In genomic region chr11:46443152-46443551, GRCm38 (mm10) we compare ENCODE assay signal across 20 mouse cellular contexts. TPM values are rescaled to one million over a fixed set of nuclear protein-coding genes. Genes with fewer than 3 reads are reported as not detected.
DNase-seq lines count a peak whose midpoint lies in the region; ATAC-seq and TF ChIP-seq lines count a peak whose summit lies in the region.
"Had no signal": no experiment of that assay in that cellular context is flagged by ENCODE, and none has a peak within 500 bp of the region (broad histone marks: within the 10 kb centered on the region; RNA-seq: fewer than 3 reads in every experiment).

No protein-coding gene starts in this region.

- no peak for ATAC-seq in hindbrain, postnatal 0 days
- ATAC-seq in hindbrain, embryonic 11.5 days (ENCODE audit: low FRiP score), result no peak
- ATAC-seq in midbrain, postnatal 0 days (ENCODE audit: low FRiP score), result no peak
- no peak for ATAC-seq in midbrain, embryonic 11.5 days (ENCODE audit: low FRiP score)
- peak; percentile 35; the same call in 1 of the 2 replicates for ATAC-seq in neutrophil, adult 5-6 weeks (ENCODE audit: extremely low read depth, insufficient number of reproducible peaks, low FRiP score, poor library complexity, severe bottlenecking)
- ATAC-seq in hindbrain, embryonic 16.5 days, result no peak

- H3K4me2 ChIP-seq in hindbrain, postnatal 0 days (ENCODE audit: low read depth, low read length), result no peak overlapping the region
- no peak overlapping the region for H3K4me2 ChIP-seq in hindbrain, embryonic 11.5 days (replicated peaks; ENCODE audit: low read depth, low read length)
- H3K4me2 ChIP-seq in midbrain, postnatal 0 days (ENCODE audit: low read depth, low read length, poor library complexity, severe bottlenecking), result no peak overlapping the region
- H3K4me2 ChIP-seq in midbrain, embryonic 11.5 days, result no peak overlapping the region
- no peak overlapping the region for H3K4me2 ChIP-seq in hindbrain, embryonic 16.5 days (ENCODE audit: low read length)
- H3K4me2 ChIP-seq: heart, embryonic 13.5 days; hindbrain, embryonic 14.5 days; lung, embryonic 15.5 days had no signal

- H3K27me3 ChIP-seq in hindbrain, postnatal 0 days (ENCODE audit: insufficient read depth, low read length), result no peaks in the 10 kb centered on the region
- H3K27me3 ChIP-seq in hindbrain, embryonic 11.5 days (ENCODE audit: control insufficient read depth, insufficient read depth, low read length), result no peaks in the 10 kb centered on the region
- H3K27me3 ChIP-seq in midbrain, postnatal 0 days (ENCODE audit: insufficient read depth, low read length), result no peaks in the 10 kb centered on the region
- H3K27me3 ChIP-seq in midbrain, embryonic 11.5 days (ENCODE audit: control insufficient read depth, insufficient read depth, low read length), result no peaks in the 10 kb centered on the region
- no peaks in the 10 kb centered on the region for H3K27me3 ChIP-seq in embryonic facial prominence, embryonic 10.5 days (replicated peaks; ENCODE audit: low read depth, poor library complexity, severe bottlenecking)
- H3K27me3 ChIP-seq in hindbrain, embryonic 16.5 days (replicated peaks; ENCODE audit: control insufficient read depth, insufficient read depth, low read length), result no peaks in the 10 kb centered on the region
- H3K27me3 ChIP-seq: heart, embryonic 13.5 days; lung, embryonic 15.5 days had no signal

- WGBS in hindbrain, postnatal 0 days, result 93% methylated on average over 1 of the region's 1 CpGs
- 91% methylated on average over 1 of the region's 1 CpGs for WGBS in hindbrain, embryonic 11.5 days
- 98% methylated on average over 1 of the region's 1 CpGs for WGBS in midbrain, postnatal 0 days
- 86% methylated on average over 1 of the region's 1 CpGs for WGBS in midbrain, embryonic 11.5 days
- WGBS in bone marrow, adult 2 months, result 72% methylated on average over 1 of the region's 1 CpGs
- 85% methylated on average over 1 of the region's 1 CpGs for WGBS in embryonic facial prominence, embryonic 10.5 days
- 93% methylated on average over 1 of the region's 1 CpGs for WGBS in hindbrain, embryonic 16.5 days

- H3K27ac ChIP-seq in hindbrain, postnatal 0 days, result no peak overlapping the region
- no peak overlapping the region for H3K27ac ChIP-seq in hindbrain, embryonic 11.5 days (ENCODE audit: low read depth, low read length)
- H3K27ac ChIP-seq in midbrain, postnatal 0 days (ENCODE audit: low read depth, low read length), result no peak overlapping the region
- H3K27ac ChIP-seq in midbrain, embryonic 11.5 days (ENCODE audit: low read depth, low read length), result no peak overlapping the region
- H3K27ac ChIP-seq in bone marrow, adult 2 months (ENCODE audit: control insufficient read depth, insufficient read depth, low read depth, low read length, poor library complexity), result no peak overlapping the region
- no peak overlapping the region for H3K27ac ChIP-seq in embryonic facial prominence, embryonic 10.5 days (replicated peaks)
- H3K27ac ChIP-seq in hindbrain, embryonic 16.5 days (ENCODE audit: low read depth, low read length), result no peak overlapping the region
- H3K27ac ChIP-seq: heart, embryonic 13.5 days; hindbrain, embryonic 14.5 days; lung, embryonic 15.5 days had no signal

- no peak overlapping the region for H3K9ac ChIP-seq in hindbrain, postnatal 0 days (replicated peaks; ENCODE audit: low read length)
- H3K9ac ChIP-seq in hindbrain, embryonic 11.5 days (ENCODE audit: low read depth, low read length), result no peak overlapping the region
- no peak overlapping the region for H3K9ac ChIP-seq in midbrain, postnatal 0 days (replicated peaks; ENCODE audit: low read length, poor library complexity, severe bottlenecking)
- no peak overlapping the region for H3K9ac ChIP-seq in midbrain, embryonic 11.5 days (ENCODE audit: low read length)
- no peak overlapping the region for H3K9ac ChIP-seq in hindbrain, embryonic 16.5 days (ENCODE audit: low read depth, low read length)
- H3K9ac ChIP-seq: heart, embryonic 13.5 days; hindbrain, embryonic 14.5 days; lung, embryonic 15.5 days had no signal

- DNase-seq in hindbrain, postnatal 0 days (ENCODE audit: low spot score), result no peak
- no peak for DNase-seq in hindbrain, embryonic 11.5 days (ENCODE audit: low spot score)
- no peak for DNase-seq in midbrain, postnatal 0 days (ENCODE audit: low spot score)
- DNase-seq in midbrain, embryonic 11.5 days (ENCODE audit: low spot score, missing footprints), result no peak
- no peak for DNase-seq in embryonic facial prominence, embryonic 10.5 days (ENCODE audit: low spot score)
- DNase-seq: kidney, postnatal 36 days; midbrain, embryonic 14.5 days; right cerebral cortex, adult 18-20 months had no signal

- peaks cover 11% of the 10 kb centered on the region for H3K36me3 ChIP-seq in hindbrain, postnatal 0 days (ENCODE audit: insufficient read depth, low read length)
- no peaks in the 10 kb centered on the region for H3K36me3 ChIP-seq in hindbrain, embryonic 11.5 days (ENCODE audit: control insufficient read depth, insufficient read depth, low read length)
- no peaks in the 10 kb centered on the region for H3K36me3 ChIP-seq in midbrain, postnatal 0 days (ENCODE audit: insufficient read depth, low read length)
- no peaks in the 10 kb centered on the region; the same call in 1 of the 2 replicates for H3K36me3 ChIP-seq in midbrain, embryonic 11.5 days (ENCODE audit: control insufficient read depth, insufficient read depth, low read length)
- peaks cover 53% of the 10 kb centered on the region for H3K36me3 ChIP-seq in embryonic facial prominence, embryonic 10.5 days (replicated peaks)
- peaks cover 11% of the 10 kb centered on the region for H3K36me3 ChIP-seq in hindbrain, embryonic 16.5 days (ENCODE audit: control insufficient read depth, insufficient read depth, low read length)

- peak; percentile 29; the same call in 1 of the 2 replicates for TF ChIP-seq CTCF in hindbrain, postnatal 0 days (IDR thresholded peaks at IDR 0.05; ENCODE audit: low read depth)
- peak; percentile 40 for TF ChIP-seq CTCF in midbrain, postnatal 0 days (IDR thresholded peaks at IDR 0.05)
- TF ChIP-seq CTCF in bone marrow, adult 2 months (IDR thresholded peaks at IDR 0.05; ENCODE audit: control insufficient read depth, insufficient read depth, low read length), result peak; percentile 28; the same call in 1 of the 2 replicates

- H3K4me1 ChIP-seq in hindbrain, postnatal 0 days (ENCODE audit: insufficient read depth, low read length), result no peaks in the 10 kb centered on the region
- H3K4me1 ChIP-seq in hindbrain, embryonic 11.5 days (replicated peaks; ENCODE audit: control insufficient read depth, insufficient read depth, low read length), result no peaks in the 10 kb centered on the region
- no peaks in the 10 kb centered on the region for H3K4me1 ChIP-seq in midbrain, postnatal 0 days (ENCODE audit: insufficient read depth, low read length)
- H3K4me1 ChIP-seq in midbrain, embryonic 11.5 days (ENCODE audit: control insufficient read depth, insufficient read depth, low read length), result no peaks in the 10 kb centered on the region
- peaks cover 2% of the 10 kb centered on the region; the same call in 1 of the 2 replicates for H3K4me1 ChIP-seq in bone marrow, adult 2 months (ENCODE audit: control insufficient read depth, insufficient read depth, low read length)
- peaks cover under 1% of the 10 kb centered on the region; the same call in 1 of the 2 replicates for H3K4me1 ChIP-seq in embryonic facial prominence, embryonic 10.5 days
- H3K4me1 ChIP-seq in hindbrain, embryonic 16.5 days (ENCODE audit: control insufficient read depth, insufficient read depth, low read depth, low read length), result peaks cover 5% of the 10 kb centered on the region; the same call in 1 of the 2 replicates
- H3K4me1 ChIP-seq: lung, embryonic 15.5 days had no signal

- no peak for TF ChIP-seq POLR2A in bone marrow, adult 2 months (IDR thresholded peaks at IDR 0.05; ENCODE audit: borderline replicate concordance, control insufficient read depth, low read depth, low read length)

- H3K4me3 ChIP-seq in hindbrain, postnatal 0 days (ENCODE audit: low read length), result no peak overlapping the region
- no peak overlapping the region for H3K4me3 ChIP-seq in hindbrain, embryonic 11.5 days (ENCODE audit: low read depth, low read length)
- no peak overlapping the region for H3K4me3 ChIP-seq in midbrain, postnatal 0 days (ENCODE audit: low read depth, low read length)
- no peak overlapping the region for H3K4me3 ChIP-seq in midbrain, embryonic 11.5 days (ENCODE audit: low read depth, low read length)
- H3K4me3 ChIP-seq in bone marrow, adult 2 months (replicated peaks; ENCODE audit: control insufficient read depth, low read depth, low read length), result no peak overlapping the region
- H3K4me3 ChIP-seq in embryonic facial prominence, embryonic 10.5 days, result no peak overlapping the region
- no peak overlapping the region for H3K4me3 ChIP-seq in hindbrain, embryonic 16.5 days (ENCODE audit: low read length)
- H3K4me3 ChIP-seq: erythroblast, embryonic 14.5 days; heart, embryonic 13.5 days; lung, embryonic 15.5 days had no signal

- no peaks in the 10 kb centered on the region for H3K9me3 ChIP-seq in hindbrain, postnatal 0 days (ENCODE audit: low read length)
- H3K9me3 ChIP-seq in hindbrain, embryonic 11.5 days (ENCODE audit: control insufficient read depth, low read length), result no peaks in the 10 kb centered on the region
- H3K9me3 ChIP-seq in midbrain, postnatal 0 days (ENCODE audit: low read length), result no peaks in the 10 kb centered on the region
- no peaks in the 10 kb centered on the region for H3K9me3 ChIP-seq in midbrain, embryonic 11.5 days (ENCODE audit: control insufficient read depth, low read length)
- no peaks in the 10 kb centered on the region for H3K9me3 ChIP-seq in embryonic facial prominence, embryonic 10.5 days
- no peaks in the 10 kb centered on the region for H3K9me3 ChIP-seq in hindbrain, embryonic 16.5 days (ENCODE audit: control insufficient read depth, low read length)
- H3K9me3 ChIP-seq: heart, embryonic 13.5 days; lung, embryonic 15.5 days had no signal

RNA-seq across cellular contexts. Expression of gene Med7, which starts 6.4 kb away (rescaled TPM):
- 14.5 and 19.1 TPM in 2 replicates for total RNA-seq in hindbrain, postnatal 0 days (2014; rRNA removed)
- polyA plus RNA-seq in hindbrain, postnatal 0 days (2015; fragmentation: Nextera tagmentation; extraction: Ambion mirVana), result 62.1 and 63.3 TPM in 2 replicates
- 104 and 109 TPM in 2 replicates for polyA plus RNA-seq in hindbrain, embryonic 11.5 days (2014; fragmentation: Nextera tagmentation; extraction: Ambion mirVana)
- 19.4 and 20.1 TPM in 2 replicates for total RNA-seq in midbrain, postnatal 0 days (2014; rRNA removed)
- polyA plus RNA-seq in midbrain, postnatal 0 days (2015; fragmentation: Nextera tagmentation; extraction: Ambion mirVana), result 53.3 and 53.8 TPM in 2 replicates
- 110 and 117 TPM in 2 replicates for polyA plus RNA-seq in midbrain, embryonic 11.5 days (2014; fragmentation: Nextera tagmentation; extraction: Ambion mirVana)
- polyA plus RNA-seq in bone marrow, adult 2 months (2011; ENCODE audit: insufficient read depth, insufficient read length, low replicate concordance, missing spikeins), result 36.6 and 41.4 TPM in 2 replicates
- total RNA-seq in neutrophil, adult 5-6 weeks (2017), result 35.0 and 43.6 TPM in 2 replicates
- 90.5 and 92.0 TPM in 2 replicates for polyA plus RNA-seq in embryonic facial prominence, embryonic 10.5 days (2016; fragmentation: Nextera tagmentation; extraction: Ambion mirVana)
- polyA plus RNA-seq in hindbrain, embryonic 16.5 days (2015; fragmentation: Nextera tagmentation; extraction: Ambion mirVana), result 59.2 and 59.8 TPM in 2 replicates

RNA-seq across cellular contexts. Expression of gene Havcr2, which starts 11.6 kb away (rescaled TPM):
- total RNA-seq in hindbrain, postnatal 0 days (2014; rRNA removed), result 0.21 and 0.43 TPM in 2 replicates
- 0.23 and 0.24 TPM in 2 replicates for polyA plus RNA-seq in hindbrain, postnatal 0 days (2015; fragmentation: Nextera tagmentation; extraction: Ambion mirVana)
- 0.06 and 0.25 TPM in 2 replicates for polyA plus RNA-seq in hindbrain, embryonic 11.5 days (2014; fragmentation: Nextera tagmentation; extraction: Ambion mirVana)
- 0.09 and 0.44 TPM in 2 replicates for total RNA-seq in midbrain, postnatal 0 days (2014; rRNA removed)
- 0.23 and 0.32 TPM in 2 replicates for polyA plus RNA-seq in midbrain, postnatal 0 days (2015; fragmentation: Nextera tagmentation; extraction: Ambion mirVana)
- polyA plus RNA-seq in midbrain, embryonic 11.5 days (2014; fragmentation: Nextera tagmentation; extraction: Ambion mirVana), result 0.17 and 0.20 TPM in 2 replicates
- 1.3 and 1.4 TPM in 2 replicates for polyA plus RNA-seq in bone marrow, adult 2 months (2011; ENCODE audit: insufficient read depth, insufficient read length, low replicate concordance, missing spikeins)
- 1.5 and 2.1 TPM in 2 replicates for total RNA-seq in neutrophil, adult 5-6 weeks (2017)
- polyA plus RNA-seq in embryonic facial prominence, embryonic 10.5 days (2016; fragmentation: Nextera tagmentation; extraction: Ambion mirVana), result 0.08 TPM in 1 of 2 replicates, not detected in the other
- polyA plus RNA-seq in hindbrain, embryonic 16.5 days (2015; fragmentation: Nextera tagmentation; extraction: Ambion mirVana), result 0.21 and 0.32 TPM in 2 replicates
- polyA plus RNA-seq: erythroblast, embryonic 14.5 days; stomach, embryonic 14.5 days had no signal

RNA-seq across cellular contexts. Expression of gene Fam71b, which starts 46.8 kb away (rescaled TPM):
- total RNA-seq in hindbrain, postnatal 0 days (2014; rRNA removed), result not detected in 2 replicates
- polyA plus RNA-seq in hindbrain, postnatal 0 days (2015; fragmentation: Nextera tagmentation; extraction: Ambion mirVana), result not detected in 2 replicates
- not detected in 2 replicates for polyA plus RNA-seq in hindbrain, embryonic 11.5 days (2014; fragmentation: Nextera tagmentation; extraction: Ambion mirVana)
- total RNA-seq in midbrain, postnatal 0 days (2014; rRNA removed), result not detected in 2 replicates
- polyA plus RNA-seq in midbrain, postnatal 0 days (2015; fragmentation: Nextera tagmentation; extraction: Ambion mirVana), result not detected in 2 replicates
- polyA plus RNA-seq in midbrain, embryonic 11.5 days (2014; fragmentation: Nextera tagmentation; extraction: Ambion mirVana), result not detected in 2 replicates
- not detected in 2 replicates for polyA plus RNA-seq in bone marrow, adult 2 months (2011; ENCODE audit: insufficient read depth, insufficient read length, low replicate concordance, missing spikeins)
- 1.1 TPM in 1 of 2 replicates, not detected in the other for total RNA-seq in neutrophil, adult 5-6 weeks (2017)
- not detected in 2 replicates for polyA plus RNA-seq in embryonic facial prominence, embryonic 10.5 days (2016; fragmentation: Nextera tagmentation; extraction: Ambion mirVana)
- polyA plus RNA-seq in hindbrain, embryonic 16.5 days (2015; fragmentation: Nextera tagmentation; extraction: Ambion mirVana), result not detected in 2 replicates
- total RNA-seq: left cerebral cortex, postnatal 25 days had no signal
- polyA plus RNA-seq: brain, embryonic 14.5 days; erythroblast, embryonic 14.5 days; heart, embryonic 13.5 days; hindbrain, embryonic 14.5 days; midbrain, embryonic 14.5 days; neural tube, embryonic 14.5 days; stomach, embryonic 14.5 days; urinary bladder, adult 2 months had no signal

RNA-seq across cellular contexts. Expression of gene Itk, which starts 53.8 kb away (rescaled TPM):
- total RNA-seq in hindbrain, postnatal 0 days (2014; rRNA removed), result not detected in 2 replicates
- 0.04 TPM in 1 of 2 replicates, not detected in the other for polyA plus RNA-seq in hindbrain, postnatal 0 days (2015; fragmentation: Nextera tagmentation; extraction: Ambion mirVana)
- not detected in 2 replicates for polyA plus RNA-seq in hindbrain, embryonic 11.5 days (2014; fragmentation: Nextera tagmentation; extraction: Ambion mirVana)
- total RNA-seq in midbrain, postnatal 0 days (2014; rRNA removed), result 0.05 and 0.16 TPM in 2 replicates
- polyA plus RNA-seq in midbrain, postnatal 0 days (2015; fragmentation: Nextera tagmentation; extraction: Ambion mirVana), result 0.05 and 0.06 TPM in 2 replicates
- not detected in 2 replicates for polyA plus RNA-seq in midbrain, embryonic 11.5 days (2014; fragmentation: Nextera tagmentation; extraction: Ambion mirVana)
- polyA plus RNA-seq in bone marrow, adult 2 months (2011; ENCODE audit: insufficient read depth, insufficient read length, low replicate concordance, missing spikeins), result 0.68 and 4.4 TPM in 2 replicates
- total RNA-seq in neutrophil, adult 5-6 weeks (2017), result 28.7 and 29.5 TPM in 2 replicates
- 0.04 and 0.05 TPM in 2 replicates for polyA plus RNA-seq in embryonic facial prominence, embryonic 10.5 days (2016; fragmentation: Nextera tagmentation; extraction: Ambion mirVana)
- polyA plus RNA-seq in hindbrain, embryonic 16.5 days (2015; fragmentation: Nextera tagmentation; extraction: Ambion mirVana), result 0.09 TPM in 1 of 2 replicates, not detected in the other
- polyA plus RNA-seq: heart, embryonic 13.5 days; midbrain, embryonic 14.5 days; neural tube, embryonic 14.5 days had no signal
